Mouse (Mus musculus): ENCODE measurements around the gene Pcnx3.

GRCm38 (mm10) chr19:5614953-5615352, 73.8 kb downstream of the Pcnx3 start:
- no peak for TF ChIP-seq UBTF (IDR thresholded peaks at IDR 0.05; ENCODE audit: low read depth, low read length)
- no peak for TF ChIP-seq CTCF (conservative IDR thresholded peaks at IDR 0.05 in 1 of 2, IDR thresholded peaks at IDR 0.05 in 1 of 2; ENCODE audit: low read depth in 2 of 2, low read length in 2 of 2)
- no peak for TF ChIP-seq TBP (conservative IDR thresholded peaks at IDR 0.05; ENCODE audit: low read depth, low read length)
- no peak for TF ChIP-seq RAD21 (IDR thresholded peaks at IDR 0.05; ENCODE audit: low read depth, low read length)
- no peak for TF ChIP-seq POLR2A (IDR thresholded peaks at IDR 0.05; ENCODE audit: low read depth, low read length)
- TF ChIP-seq USF1 (IDR thresholded peaks at IDR 0.05; ENCODE audit: low read depth, low read length), result no peak
- TF ChIP-seq E2F4 (IDR thresholded peaks at IDR 0.05; ENCODE audit: insufficient replicate concordance, low read depth, low read length), result no peak
- no peak for TF ChIP-seq EP300 (IDR thresholded peaks at IDR 0.05; ENCODE audit: low read length)
